Mouse (Mus musculus): ENCODE data around the gene Usb1. TPM values are rescaled to one million over a fixed set of nuclear protein-coding genes. Genes with fewer than 3 reads are reported as not detected.

Usb1 gene
- polyA plus RNA-seq, 1 experiment from 2014 or later: 43.7 TPM

DNA sequence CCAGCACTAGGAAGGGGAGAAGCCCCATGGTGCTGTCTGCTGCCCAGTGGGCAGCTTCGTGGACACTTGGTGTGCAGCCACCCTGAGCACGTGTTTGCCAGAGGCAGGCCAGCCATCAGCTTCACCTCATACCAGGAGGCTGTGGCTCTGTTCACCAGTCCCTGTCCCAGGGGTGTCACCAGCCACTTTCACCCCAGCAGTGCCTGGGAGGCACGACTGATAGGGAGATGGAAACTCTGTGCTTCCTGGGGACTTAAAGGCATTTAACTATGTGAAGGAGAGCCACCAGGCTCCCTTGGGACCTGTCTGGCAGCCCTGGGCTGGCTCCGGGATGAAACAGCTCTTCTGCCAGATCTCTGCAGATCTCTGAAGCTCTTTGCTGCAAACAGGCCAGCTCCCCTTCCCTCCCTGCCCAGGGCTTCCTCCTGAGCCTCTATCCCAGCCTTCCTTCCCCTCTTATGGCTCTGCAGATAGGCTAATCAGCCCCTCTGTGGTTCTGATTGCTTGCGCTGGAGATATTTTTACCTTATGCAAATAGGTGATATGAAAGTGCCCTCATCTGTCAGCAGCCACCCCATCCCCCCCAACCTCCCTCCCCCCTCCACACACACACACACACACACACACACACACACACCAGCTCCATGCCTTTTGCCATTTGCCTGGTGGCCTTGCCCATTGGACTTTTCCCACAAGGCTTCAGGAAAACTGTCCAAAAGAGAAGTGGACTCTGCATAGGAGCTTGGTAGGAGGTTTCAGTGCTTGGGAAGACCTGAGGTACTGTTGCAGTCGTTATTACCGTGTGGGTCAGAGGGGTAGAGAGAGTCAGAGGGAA is 28.3 kb downstream of the Usb1 start:
- peak overlapping the region; percentile 34 for H3K9ac ChIP-seq
- H3K27me3 ChIP-seq: no peaks in the 10 kb centered on the region
- peaks cover 3% of the 10 kb centered on the region; the same call in 1 of the 2 replicates for H3K9me3 ChIP-seq (replicated peaks)
- no peak for ATAC-seq
- H3K4me2 ChIP-seq: no peak overlapping the region
- 49% methylated on average over 7 of the region's 7 CpGs for WGBS
- no peaks in the 10 kb centered on the region for H3K36me3 ChIP-seq (ENCODE audit: poor library complexity, severe bottlenecking)
- H3K4me1 ChIP-seq: peaks cover 31% of the 10 kb centered on the region
- no peak overlapping the region for H3K4me3 ChIP-seq
- peak overlapping the region; percentile 44 for H3K27ac ChIP-seq

GRCm38 (mm10) chr8:95361016-95361341 is 28.9 kb downstream of the Usb1 start:
- no peak overlapping the region for H3K4me2 ChIP-seq
- H3K27me3 ChIP-seq: no peaks in the 10 kb centered on the region
- H3K4me3 ChIP-seq: no peak overlapping the region
- no peak overlapping the region for H3K9ac ChIP-seq
- H3K4me1 ChIP-seq: peaks cover 28% of the 10 kb centered on the region
- no peaks in the 10 kb centered on the region for H3K36me3 ChIP-seq (ENCODE audit: poor library complexity, severe bottlenecking)
- 79% methylated on average over 3 of the region's 3 CpGs for WGBS
- no peak for ATAC-seq
- H3K27ac ChIP-seq: no peak overlapping the region
- peaks cover 3% of the 10 kb centered on the region; the same call in 1 of the 2 replicates for H3K9me3 ChIP-seq (replicated peaks)

GRCm38 (mm10) chr8:95362272-95362671 is 30.2 kb downstream of the Usb1 start:
- peaks cover 3% of the 10 kb centered on the region; the same call in 1 of the 2 replicates for H3K9me3 ChIP-seq (replicated peaks)
- no peaks in the 10 kb centered on the region for H3K27me3 ChIP-seq
- 80% methylated on average over 6 of the region's 6 CpGs for WGBS
- peaks cover 25% of the 10 kb centered on the region for H3K4me1 ChIP-seq
- no peak overlapping the region for H3K4me2 ChIP-seq
- H3K4me3 ChIP-seq: no peak overlapping the region
- no peak overlapping the region for H3K27ac ChIP-seq
- no peak overlapping the region for H3K9ac ChIP-seq
- no peak for ATAC-seq
- 0 out of 2 replicates have a peak, but pooled peaks cover 6% of the 10 kb centered on the region for H3K36me3 ChIP-seq (ENCODE audit: poor library complexity, severe bottlenecking)

- H3K9ac ChIP-seq: no peak overlapping the region
- 95% methylated on average over 2 of the region's 2 CpGs for WGBS
- ATAC-seq: no peak
- H3K4me2 ChIP-seq: no peak overlapping the region
- peaks cover 19% of the 10 kb centered on the region for H3K36me3 ChIP-seq (ENCODE audit: poor library complexity, severe bottlenecking)
- H3K4me1 ChIP-seq: peaks cover 19% of the 10 kb centered on the region
- H3K9me3 ChIP-seq (replicated peaks): peaks cover 3% of the 10 kb centered on the region; the same call in 1 of the 2 replicates
- H3K27ac ChIP-seq: no peak overlapping the region
- H3K27me3 ChIP-seq: no peaks in the 10 kb centered on the region
- no peak overlapping the region for H3K4me3 ChIP-seq
Measured at GRCm38 (mm10) chr8:95363849-95364248, 31.8 kb downstream of the Usb1 start.

- peaks cover 67% of the 10 kb centered on the region for H3K36me3 ChIP-seq (ENCODE audit: poor library complexity, severe bottlenecking)
- WGBS: 59% methylated on average over 20 of the region's 20 CpGs
- H3K4me1 ChIP-seq: no peaks in the 10 kb centered on the region
Measured at GRCm38 (mm10) chr8:95369581-95370326, 37.7 kb downstream of the Usb1 start.

GRCm38 (mm10) chr8:95373389-95374002 is 41.4 kb downstream of the Usb1 start:
- no peak overlapping the region for H3K4me3 ChIP-seq
- no peak overlapping the region for H3K4me2 ChIP-seq
- 0 out of 2 replicates have a peak, but pooled peaks cover 4% of the 10 kb centered on the region for H3K4me1 ChIP-seq
- peaks cover 52% of the 10 kb centered on the region for H3K36me3 ChIP-seq (ENCODE audit: poor library complexity, severe bottlenecking)
- no peaks in the 10 kb centered on the region for H3K9me3 ChIP-seq (replicated peaks)
- 81% methylated on average over 12 of the region's 12 CpGs for WGBS
- no peaks in the 10 kb centered on the region for H3K27me3 ChIP-seq
- ATAC-seq: no peak
- no peak overlapping the region for H3K9ac ChIP-seq
- H3K27ac ChIP-seq: no peak overlapping the region

More at GRCm38 (mm10) chr8:95369581-95370326, 37.7 kb downstream of the Usb1 start:
- Histone ChIP-seq H3K27me3 (no peaks in the 10 kb centered on the region), H3K4me2 (no peak overlapping the region), H3K27ac (no peak overlapping the region), H3K9ac (no peak overlapping the region), H3K4me3 (no peak overlapping the region), H3K9me3 (replicated peaks) (no peaks in the 10 kb centered on the region)
- ATAC-seq: no peak

GRCm38 (mm10) chr8:95374429-95374828 is 42.3 kb downstream of the Usb1 start:
- H3K9me3 ChIP-seq (replicated peaks): no peaks in the 10 kb centered on the region
- H3K27ac ChIP-seq: no peak overlapping the region
- H3K27me3 ChIP-seq: no peaks in the 10 kb centered on the region
- peaks cover 43% of the 10 kb centered on the region for H3K36me3 ChIP-seq (ENCODE audit: poor library complexity, severe bottlenecking)
- H3K4me3 ChIP-seq: no peak overlapping the region
- H3K4me2 ChIP-seq: no peak overlapping the region
- 81% methylated on average over 3 of the region's 3 CpGs for whole genome bisulfite sequencing
- 0 out of 2 replicates have a peak, but pooled peaks cover 4% of the 10 kb centered on the region for H3K4me1 ChIP-seq
- ATAC-seq: no peak
- no peak overlapping the region for H3K9ac ChIP-seq

GRCm38 (mm10) chr8:95375374-95375930 is 43.4 kb downstream of the Usb1 start:
- H3K9me3 ChIP-seq (replicated peaks): no peaks in the 10 kb centered on the region
- no peak overlapping the region for H3K27ac ChIP-seq
- WGBS: 83% methylated on average over 7 of the region's 7 CpGs
- no peak overlapping the region for H3K9ac ChIP-seq
- ATAC-seq: no peak
- H3K4me2 ChIP-seq: no peak overlapping the region
- H3K27me3 ChIP-seq: no peaks in the 10 kb centered on the region
- H3K4me1 ChIP-seq: 0 out of 2 replicates have a peak, but pooled peaks cover 4% of the 10 kb centered on the region
- peaks cover 33% of the 10 kb centered on the region for H3K36me3 ChIP-seq (ENCODE audit: poor library complexity, severe bottlenecking)
- no peak overlapping the region for H3K4me3 ChIP-seq

- Histone ChIP-seq H3K9me3 (replicated peaks) (no peaks in the 10 kb centered on the region), H3K27me3 (no peaks in the 10 kb centered on the region), H3K27ac (no peak overlapping the region), H3K9ac (no peak overlapping the region), H3K4me3 (no peak overlapping the region), H3K4me1 (0 out of 2 replicates have a peak, but pooled peaks cover 4% of the 10 kb centered on the region), H3K4me2 (no peak overlapping the region), H3K36me3 (ENCODE audit: poor library complexity, severe bottlenecking) (peaks cover 23% of the 10 kb centered on the region)
- WGBS: 88% methylated on average over 12 of the region's 12 CpGs
- no peak for ATAC-seq
Measured at GRCm38 (mm10) chr8:95376309-95376999, 44.4 kb downstream of the Usb1 start.

GRCm38 (mm10) chr8:95377101-95377500 is 45.0 kb downstream of the Usb1 start:
- no peaks in the 10 kb centered on the region for H3K27me3 ChIP-seq
- WGBS: 80% methylated on average over 4 of the region's 4 CpGs

DNA sequence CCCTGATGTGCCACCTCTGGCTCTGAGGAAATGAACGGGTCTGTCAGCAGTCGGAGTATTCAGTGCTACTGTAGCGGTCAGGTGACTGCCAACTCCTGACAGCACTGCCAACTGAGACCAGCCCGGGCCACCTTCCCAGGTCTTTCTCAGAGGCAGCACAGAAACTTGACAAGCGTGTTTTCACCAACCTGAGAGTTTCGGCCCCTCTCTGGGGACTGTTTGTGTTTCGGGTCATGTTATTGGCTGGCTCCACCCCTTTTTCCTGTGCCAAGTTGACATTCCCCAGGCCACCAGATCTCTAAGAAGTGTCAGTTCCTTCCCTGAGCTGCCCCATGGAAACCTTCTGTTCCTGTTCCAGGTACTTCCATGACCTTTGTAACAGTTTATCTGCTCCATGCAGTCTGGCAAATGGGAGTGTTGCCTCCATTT is 45.8 kb downstream of the Usb1 start:
- H3K27ac ChIP-seq: no peak overlapping the region
- no peak overlapping the region for H3K4me3 ChIP-seq
- no peak for ATAC-seq
- no peak overlapping the region for H3K4me2 ChIP-seq
- H3K9me3 ChIP-seq (replicated peaks): no peaks in the 10 kb centered on the region
- H3K27me3 ChIP-seq: no peaks in the 10 kb centered on the region
- peaks cover 9% of the 10 kb centered on the region for H3K36me3 ChIP-seq (ENCODE audit: poor library complexity, severe bottlenecking)
- H3K4me1 ChIP-seq: 0 out of 2 replicates have a peak, but pooled peaks cover 4% of the 10 kb centered on the region
- WGBS: 69% methylated on average over 7 of the region's 7 CpGs
- H3K9ac ChIP-seq: no peak overlapping the region

More at GRCm38 (mm10) chr8:95377101-95377500, 45.0 kb downstream of the Usb1 start:
- Histone ChIP-seq H3K36me3 (ENCODE audit: poor library complexity, severe bottlenecking) (peaks cover 17% of the 10 kb centered on the region), H3K4me2 (no peak overlapping the region), H3K4me1 (0 out of 2 replicates have a peak, but pooled peaks cover 4% of the 10 kb centered on the region), H3K27ac (no peak overlapping the region), H3K9me3 (replicated peaks) (no peaks in the 10 kb centered on the region), H3K4me3 (no peak overlapping the region), H3K9ac (no peak overlapping the region)
- no peak for ATAC-seq

Measured in forebrain, embryonic 13.5 days (tissue).